Mouse (Mus musculus) cortical plate, adult 2 months (tissue): ENCODE measurements around the gene Mgp.

Source experiments
- CTCF ChIP-seq: fragments of 200-500 bp; IDR thresholded peaks from 2 replicates; pipeline ENCODE4 v1.5.1; 2011; ENCODE audit warnings: mild to moderate bottlenecking, control low read depth, low read length; ENCODE audit not compliant: insufficient read depth; ENCODE audit errors: extremely low read depth
- POLR2A ChIP-seq: fragments of 200-500 bp; IDR thresholded peaks from 2 replicates; pipeline ENCODE4 v1.6.1; 2011; ENCODE audit warnings: mild to moderate bottlenecking, low read length, control low read depth; ENCODE audit not compliant: insufficient read depth; ENCODE audit errors: extremely low read depth

- no peak for TF ChIP-seq CTCF
- no peak for TF ChIP-seq POLR2A
Measured at GRCm38 (mm10) chr6:136883961-136884360, 8.3 kb upstream of the Mgp start.
